Comparison of ENCODE assay signal across 8 mouse cellular contexts in genomic region chr14:59478699-59479098, GRCm38 (mm10). TPM values are rescaled to one million over a fixed set of nuclear protein-coding genes. Genes with fewer than 3 reads are reported as not detected.
DNase-seq lines count a peak whose midpoint lies in the region; ATAC-seq and TF ChIP-seq lines count a peak whose summit lies in the region.

No protein-coding gene starts in this region.

- H3K27ac ChIP-seq in lung, postnatal 0 days (ENCODE audit: low read length): peak overlapping the region; percentile 64

- no peak for TF ChIP-seq CTCF in lung, postnatal 0 days (IDR thresholded peaks at IDR 0.05)

- peak overlapping the region; percentile 34; the same call in 1 of the 2 replicates for H3K4me2 ChIP-seq in lung, postnatal 0 days (replicated peaks; ENCODE audit: low read depth, low read length)

- no peaks in the 10 kb centered on the region for H3K36me3 ChIP-seq in lung, postnatal 0 days (ENCODE audit: insufficient read depth, low read length)

- no peaks in the 10 kb centered on the region for H3K27me3 ChIP-seq in lung, postnatal 0 days (replicated peaks; ENCODE audit: insufficient read depth, low read length)

- ATAC-seq in cerebellum, adult (ENCODE audit: insufficient number of reproducible peaks, low FRiP score, low TSS enrichment): 0 out of 2 replicates have a peak, but pooled peaks have one; percentile 31
- ATAC-seq in lung, postnatal 0 days: peak; percentile 84

- 37% methylated on average over 6 of the region's 6 CpGs for WGBS in lung, postnatal 0 days

- H3K9me3 ChIP-seq in lung, postnatal 0 days (ENCODE audit: low read length): no peaks in the 10 kb centered on the region

- no peaks in the 10 kb centered on the region for H3K4me1 ChIP-seq in lung, postnatal 0 days (ENCODE audit: insufficient read depth, low read depth, low read length)

- peak overlapping the region; percentile 24; the same call in 1 of the 2 replicates for H3K4me3 ChIP-seq in lung, postnatal 0 days (ENCODE audit: low read depth, low read length)

- TF ChIP-seq EP300 in lung, postnatal 0 days (IDR thresholded peaks at IDR 0.05): no peak

- H3K9ac ChIP-seq in lung, postnatal 0 days (replicated peaks; ENCODE audit: low read depth): peak overlapping the region; percentile 29; the same call in 1 of the 2 replicates

- DNase-seq in cerebellum, adult 11 months: no peak
- peak; percentile 33 to 36 for DNase-seq in right cerebral cortex, adult 2 months (ENCODE audit: low spot score in 2 of 2)
- DNase-seq in right cerebral cortex, postnatal 14 days: no peak
- DNase-seq in kidney, adult 9 months: peak; percentile 58
- peak; percentile 76 for DNase-seq in lung, postnatal 0 days (ENCODE audit: low spot score)
- no peak for DNase-seq in ovary, postnatal 10 days (ENCODE audit: low spot score)
- no peak for DNase-seq in cerebellum, postnatal 36 days

RNA-seq across cellular contexts. Expression of gene Cab39l, which starts 37.9 kb away (rescaled TPM):
- 25.6 and 27.2 TPM in 2 replicates for polyA plus RNA-seq in lung, postnatal 0 days (2015; fragmentation: Nextera tagmentation; extraction: Ambion mirVana)

RNA-seq across cellular contexts. Expression of gene Setdb2, which starts 38.0 kb away (rescaled TPM):
- polyA plus RNA-seq in lung, postnatal 0 days (2015; fragmentation: Nextera tagmentation; extraction: Ambion mirVana): 5.8 and 6.1 TPM in 2 replicates

Comparison
In these comparisons a context has a peak if more than half of its experiments do, and no peak if none do; other contexts are left out.
1. DNase-seq: peak in right cerebral cortex, adult 2 months (2 of 2), kidney, adult 9 months (single experiment) and lung, postnatal 0 days (single experiment); none in cerebellum, adult 11 months (single experiment), right cerebral cortex, postnatal 14 days (single experiment), ovary, postnatal 10 days (single experiment) and cerebellum, postnatal 36 days (0 of 2).